Mouse (Mus musculus) thymus, adult 2 months (tissue): ENCODE data around the gene Akt1.
A peak's percentile ranks its signal among the peaks of the same experiment; 100 is the strongest.

Experiments
- CTCF ChIP-seq: fragments of 200-500 bp; IDR thresholded peaks from 2 replicates; pipeline ENCODE4 v1.5.1; 2012; ENCODE audit warnings: mild to moderate bottlenecking, control low read depth, low read length, moderate library complexity, borderline replicate concordance; ENCODE audit not compliant: control insufficient read depth, poor library complexity, insufficient read depth; ENCODE audit errors: extremely low read depth
- POLR2A ChIP-seq: fragments of 200-500 bp; IDR thresholded peaks from 2 replicates; pipeline ENCODE4 v1.6.1; 2012; ENCODE audit warnings: mild to moderate bottlenecking, low read length, control low read depth, moderate library complexity; ENCODE audit not compliant: control insufficient read depth, poor library complexity, insufficient read depth; ENCODE audit errors: extremely low read depth

DNA sequence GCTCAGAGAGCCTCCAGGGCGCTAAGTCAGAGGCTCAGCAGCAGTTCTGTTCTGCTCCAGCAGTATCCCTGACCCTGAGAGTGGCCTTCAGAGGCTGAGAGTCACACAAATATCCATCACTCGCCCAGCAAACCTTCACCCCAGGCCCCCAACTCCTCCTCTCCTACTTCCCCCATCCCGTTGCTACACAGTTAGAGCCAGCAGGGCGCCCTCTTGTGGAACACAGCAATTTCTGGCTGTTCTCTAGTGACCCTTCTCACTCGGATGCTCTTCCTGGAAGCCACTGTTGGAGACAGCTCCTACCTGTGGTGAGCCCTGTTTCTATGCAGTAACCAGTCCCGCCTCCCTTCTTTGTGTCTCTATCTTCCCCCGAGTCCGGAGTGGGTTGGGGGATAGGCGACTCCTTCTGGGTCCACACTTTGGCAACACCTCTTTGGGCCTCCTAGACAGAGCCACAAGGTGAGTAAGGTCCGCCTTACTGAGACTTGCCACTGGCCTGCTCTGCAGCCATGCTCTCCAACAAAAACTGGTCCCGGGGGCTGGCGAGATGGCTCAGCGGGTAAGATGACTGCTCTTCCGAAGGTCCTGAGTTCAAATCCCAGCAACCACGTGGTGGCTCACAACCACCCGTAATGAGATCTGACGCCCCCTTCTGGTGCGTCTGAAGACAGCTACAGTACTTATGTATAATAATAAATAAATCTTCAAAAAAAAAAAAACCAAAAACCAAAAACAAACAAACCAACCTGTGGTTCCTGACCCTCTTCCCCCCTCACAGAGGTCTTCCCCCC lies 756 bp upstream of the Akt1 start:
- TF ChIP-seq CTCF: peak; percentile 73; the same call in 1 of the 2 replicates
- no peak for TF ChIP-seq POLR2A
